Mouse (Mus musculus): Measurements from ENCODE around the gene Got1.

The Got1 gene

DNA sequence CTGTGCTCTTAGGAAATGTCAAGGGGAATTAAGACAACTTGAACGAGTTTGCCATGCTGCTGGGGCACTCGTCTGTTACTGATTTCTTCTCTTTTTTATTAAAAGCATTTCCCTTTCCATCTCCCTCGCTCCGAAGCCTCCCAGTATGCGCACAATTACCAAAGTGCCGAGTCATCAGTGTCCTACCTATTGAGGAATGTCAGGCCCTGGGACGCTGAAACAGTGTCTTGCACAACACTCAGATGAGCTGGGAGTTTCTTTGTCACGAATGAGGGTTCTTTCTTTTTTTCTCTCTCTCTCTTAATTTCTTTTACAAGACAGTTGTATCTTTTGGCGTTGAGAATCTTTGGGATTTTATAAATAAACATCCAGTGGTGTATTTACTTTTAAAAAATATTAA lies 43.9 kb downstream of the Got1 start:
- DNase-seq (ENCODE audit: low read depth, low spot score), result no peak

DNA sequence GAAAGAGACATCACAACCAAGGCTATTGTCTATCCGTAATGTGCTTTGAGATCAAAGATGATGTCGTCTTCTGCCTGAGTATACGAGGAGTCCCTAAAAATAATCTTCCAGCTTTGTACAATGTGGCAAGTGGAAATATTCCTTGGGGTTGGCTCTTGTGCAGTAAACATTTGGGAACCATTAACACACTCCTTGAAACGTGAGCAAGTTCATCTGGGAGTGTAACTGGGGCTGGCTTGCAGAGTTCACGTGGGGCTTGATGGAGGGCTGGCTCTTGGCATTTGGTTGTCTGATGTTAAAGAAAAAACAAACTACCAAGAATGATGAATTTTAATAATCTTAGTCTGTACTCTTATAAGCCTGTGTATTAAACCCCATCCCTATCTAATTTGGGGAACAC lies 45.0 kb downstream of the Got1 start:
- DNase-seq (ENCODE audit: low read depth, low spot score), result no peak

DNA sequence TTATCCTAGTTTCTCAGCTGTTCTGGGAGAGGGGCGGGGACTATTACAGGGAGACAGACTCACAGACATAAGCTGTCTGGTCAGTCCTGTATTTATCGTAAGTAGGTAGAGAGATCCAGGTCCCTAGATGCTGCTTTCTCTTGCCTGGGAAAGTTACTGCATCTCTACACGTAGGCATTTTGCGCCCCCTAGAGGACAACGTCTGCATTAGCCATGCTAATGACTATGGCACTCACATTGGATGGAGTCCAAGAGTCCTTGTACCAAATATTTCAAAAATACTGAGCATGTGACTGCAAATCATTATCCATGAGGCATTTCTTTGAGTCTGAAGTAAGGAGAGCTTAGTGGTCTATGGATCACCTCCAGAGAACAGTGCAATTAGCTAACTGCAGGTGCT lies 45.5 kb downstream of the Got1 start:
- DNase-seq (ENCODE audit: low read depth, low spot score), result no peak

DNA sequence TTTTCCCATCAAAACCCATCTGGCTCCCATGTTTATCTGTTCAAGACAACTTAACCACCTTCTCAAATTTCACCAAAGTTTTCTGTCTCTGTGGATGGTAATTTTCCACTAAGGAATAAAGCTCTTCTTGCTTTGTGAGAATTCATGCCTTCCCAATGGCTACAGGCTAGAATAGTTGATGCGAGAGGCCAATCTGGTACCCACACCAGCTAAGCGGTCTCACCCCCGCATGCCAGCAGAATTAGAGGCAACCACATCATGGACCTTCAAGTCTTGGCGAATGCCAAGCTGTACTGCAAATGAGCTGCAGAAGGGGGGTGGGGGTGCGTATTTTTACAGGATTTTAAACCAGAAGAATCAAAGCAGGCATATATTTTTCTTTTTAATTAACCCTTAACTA lies 47.0 kb downstream of the Got1 start:
- no peak for DNase-seq (ENCODE audit: low read depth, low spot score)

DNA sequence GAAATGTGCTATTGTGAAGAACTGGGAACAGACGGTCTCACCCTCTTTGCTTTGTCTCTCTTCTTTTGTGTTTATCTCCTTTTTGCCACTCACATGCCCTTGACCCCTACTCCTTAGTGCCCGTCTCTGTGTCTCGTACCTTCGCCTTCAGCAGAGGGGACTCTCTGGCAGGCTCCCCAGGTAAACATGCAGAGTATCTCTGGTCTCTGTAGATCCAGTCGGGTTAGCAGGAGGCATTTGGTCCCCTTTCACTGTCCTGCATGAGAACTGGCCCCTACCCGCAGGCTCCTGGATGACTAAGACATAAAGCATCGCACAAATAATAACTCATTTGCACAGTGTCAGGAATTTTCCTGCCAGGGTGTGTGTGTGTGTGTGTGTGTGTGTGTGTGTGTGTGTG lies 48.3 kb downstream of the Got1 start:
- no peak for DNase-seq (ENCODE audit: low read depth, low spot score)

DNA sequence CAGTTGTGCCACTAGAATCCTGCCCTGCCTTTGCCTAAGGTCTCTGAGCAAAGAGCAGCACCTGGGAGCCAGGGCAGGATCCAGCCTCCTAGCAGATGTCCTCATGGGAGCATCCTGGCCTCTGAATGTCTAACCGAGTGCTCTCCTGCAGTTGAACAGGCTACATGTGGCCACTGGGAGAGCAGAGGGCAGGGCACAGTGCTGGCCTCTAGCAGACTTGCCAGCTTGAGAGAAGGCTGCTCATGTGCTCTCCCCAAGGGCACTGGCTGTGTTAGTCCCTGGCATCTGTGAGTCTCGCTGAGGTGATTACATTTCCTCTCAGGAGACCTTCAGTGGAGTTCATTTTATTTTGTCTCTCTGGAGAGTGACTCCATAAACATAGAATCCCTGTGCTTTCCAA lies 48.8 kb downstream of the Got1 start:
- no peak for DNase-seq (ENCODE audit: low read depth, low spot score)

DNA sequence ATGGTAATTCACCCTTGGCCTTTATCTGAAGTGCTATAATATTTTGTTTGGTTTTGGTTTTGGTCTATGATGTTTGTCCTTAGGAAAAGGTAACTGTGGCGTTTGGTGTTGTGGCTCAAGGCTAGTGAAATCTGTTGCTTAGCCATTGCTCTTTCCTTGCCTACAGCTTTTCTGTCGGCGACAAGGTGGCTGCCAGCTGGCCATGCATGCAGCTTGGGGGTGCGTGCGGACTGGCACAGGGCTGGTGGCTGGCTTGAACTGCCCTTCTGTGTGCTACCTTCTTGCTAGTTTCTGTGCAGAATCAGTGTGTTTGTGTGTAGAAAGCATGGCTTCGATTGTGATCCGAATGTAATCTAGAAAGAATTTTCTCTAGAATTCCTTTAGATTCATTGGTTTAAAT lies 51.6 kb downstream of the Got1 start:
- no peak for DNase-seq (ENCODE audit: low read depth, low spot score)

DNA sequence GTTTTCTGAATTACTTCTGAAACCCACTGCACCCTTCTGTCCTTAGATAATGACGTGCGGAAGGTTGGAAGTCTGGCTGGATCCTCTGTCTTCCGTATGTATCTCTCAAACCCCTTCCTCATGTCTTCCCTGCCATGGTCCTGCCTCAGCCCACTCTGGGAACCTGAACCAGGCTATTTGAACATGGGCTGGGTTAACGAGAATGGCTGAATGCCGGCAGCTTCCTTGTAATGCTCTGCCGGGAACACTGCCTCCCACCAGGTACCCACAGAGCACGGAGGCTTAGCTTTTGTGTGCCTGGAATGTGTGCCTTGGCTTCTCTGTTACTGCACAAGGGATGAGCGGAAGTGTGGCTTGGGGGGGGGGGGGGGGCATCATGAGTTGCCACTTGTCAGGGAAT lies 52.1 kb downstream of the Got1 start:
- DNase-seq (ENCODE audit: low read depth, low spot score), result no peak

DNA sequence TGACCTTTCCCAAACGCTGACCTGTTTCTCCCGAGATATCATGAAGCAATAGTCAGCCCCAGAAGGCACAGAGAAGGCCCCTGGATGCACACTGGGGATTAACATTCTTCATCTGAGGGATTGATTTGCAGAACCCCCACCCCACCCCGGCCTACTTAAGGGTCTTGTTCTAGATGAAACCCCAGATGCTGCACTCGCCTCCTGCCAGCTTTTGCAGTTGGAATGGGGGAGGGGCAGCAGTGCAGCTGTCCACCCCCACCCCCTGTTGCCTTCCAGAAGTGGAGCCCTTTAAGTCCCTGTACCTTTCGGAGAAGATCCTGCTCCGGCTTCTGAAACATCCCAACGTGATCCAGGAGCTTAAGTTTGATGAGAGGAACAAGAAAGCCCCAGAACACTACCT lies 55.1 kb downstream of the Got1 start:
- no peak for DNase-seq (ENCODE audit: low read depth, low spot score)

DNA sequence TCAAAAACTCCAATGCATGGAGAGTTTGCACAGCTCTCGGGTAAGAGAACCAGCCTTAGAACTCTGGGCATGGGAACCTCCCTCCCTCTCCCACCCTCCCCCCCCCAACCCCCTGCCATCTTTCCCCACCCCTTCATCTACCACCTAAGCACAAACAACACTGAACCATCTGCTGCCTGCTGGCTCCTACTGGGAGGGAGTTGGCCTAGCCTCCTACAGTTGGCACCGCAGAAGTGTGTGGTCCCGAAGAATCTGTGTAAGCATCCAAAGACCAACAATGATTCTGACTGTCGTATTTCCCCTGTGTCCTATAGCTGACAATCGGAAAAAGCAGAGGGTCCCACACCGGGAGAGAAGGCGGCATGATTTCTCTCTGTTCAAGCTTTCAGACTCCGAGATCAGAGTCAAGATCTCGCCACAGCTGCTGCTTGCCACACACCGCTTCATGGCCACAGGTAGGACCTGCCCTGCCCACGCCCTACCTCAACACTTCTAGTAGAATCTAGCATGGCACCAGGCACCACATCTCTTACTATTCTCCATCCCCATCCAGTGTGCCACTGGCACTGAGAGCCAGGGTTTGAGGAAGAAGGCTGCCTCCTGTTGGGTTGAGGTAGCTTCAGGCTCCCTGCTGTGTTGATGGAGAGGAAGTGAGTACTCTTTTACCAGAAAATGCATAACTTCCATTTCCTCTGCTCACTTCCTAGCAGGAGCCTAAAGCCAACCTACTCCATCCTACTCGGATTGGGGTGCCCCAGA lies 56.3 kb downstream of the Got1 start:
- DNase-seq (ENCODE audit: low read depth, low spot score), result no peak

DNA sequence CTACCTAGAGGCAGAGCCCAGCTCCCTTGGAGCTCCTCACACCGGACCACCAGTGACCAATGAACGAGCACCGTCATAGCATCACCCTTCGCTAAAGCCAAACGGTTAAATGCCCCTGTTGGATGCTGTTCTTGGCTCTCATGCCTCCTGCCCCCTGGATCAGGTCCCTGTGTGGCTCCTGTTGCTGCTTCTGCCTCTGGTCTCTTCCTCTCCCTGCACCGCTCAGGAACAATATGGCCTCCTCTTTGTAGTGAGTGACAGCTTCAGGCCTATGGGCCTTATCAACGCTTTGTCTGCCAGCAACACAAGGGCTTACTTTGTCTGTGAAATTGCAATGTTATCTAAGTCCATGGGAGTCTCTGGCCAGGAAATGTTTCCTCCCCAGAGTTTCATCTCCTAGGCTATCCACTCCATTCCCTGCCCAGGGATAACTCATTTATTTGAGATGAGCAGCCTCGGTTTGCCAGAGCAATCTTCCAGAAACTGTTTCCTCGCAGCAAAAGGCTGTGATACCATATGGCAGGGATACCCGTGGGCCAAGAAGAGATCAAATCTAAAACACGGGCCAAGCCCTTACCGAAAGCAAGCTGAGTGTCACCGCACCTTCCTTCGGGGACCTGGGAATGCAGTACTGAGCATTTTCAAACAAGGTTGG lies 58.7 kb downstream of the Got1 start:
- no peak for DNase-seq (ENCODE audit: low read depth, low spot score)

DNA sequence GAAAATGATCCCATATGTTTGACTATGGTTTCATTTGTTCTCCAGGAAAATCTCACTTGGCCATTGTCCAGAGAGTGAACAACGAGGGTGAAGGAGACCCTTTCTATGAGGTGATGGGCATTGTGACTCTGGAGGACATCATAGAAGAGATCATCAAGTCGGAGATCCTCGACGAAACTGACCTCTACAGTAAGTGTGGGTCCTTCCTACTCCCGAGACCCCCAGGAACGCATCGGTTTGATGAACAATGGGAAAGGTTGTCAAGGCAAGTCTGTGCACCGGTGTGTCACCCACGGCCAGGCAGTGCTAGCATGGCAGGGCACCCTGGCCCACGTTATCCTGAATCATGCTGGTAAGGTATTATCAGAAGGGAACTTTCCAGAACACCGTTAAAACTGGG lies 59.3 kb downstream of the Got1 start:
- DNase-seq (ENCODE audit: low read depth, low spot score), result no peak

DNA sequence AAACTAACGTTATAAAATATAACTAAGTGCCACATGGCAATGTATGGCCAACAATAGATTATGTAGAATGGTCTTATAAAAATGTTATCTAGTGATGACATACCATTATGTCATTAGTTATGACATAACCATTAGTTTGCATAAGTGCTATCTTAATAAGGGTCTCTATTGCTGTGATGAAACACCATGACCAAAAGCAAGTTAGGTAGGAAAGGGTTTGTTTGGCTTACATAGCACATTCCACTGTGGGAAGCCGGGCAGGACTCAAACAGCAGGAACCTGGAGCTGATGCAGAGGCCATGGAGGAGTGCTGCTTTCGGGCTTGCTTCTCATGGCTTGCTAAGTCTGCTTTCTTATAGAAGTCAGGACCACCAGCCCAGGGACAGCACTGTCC lies 60.1 kb downstream of the Got1 start:
- DNase-seq (ENCODE audit: low read depth, low spot score), result no peak

DNA sequence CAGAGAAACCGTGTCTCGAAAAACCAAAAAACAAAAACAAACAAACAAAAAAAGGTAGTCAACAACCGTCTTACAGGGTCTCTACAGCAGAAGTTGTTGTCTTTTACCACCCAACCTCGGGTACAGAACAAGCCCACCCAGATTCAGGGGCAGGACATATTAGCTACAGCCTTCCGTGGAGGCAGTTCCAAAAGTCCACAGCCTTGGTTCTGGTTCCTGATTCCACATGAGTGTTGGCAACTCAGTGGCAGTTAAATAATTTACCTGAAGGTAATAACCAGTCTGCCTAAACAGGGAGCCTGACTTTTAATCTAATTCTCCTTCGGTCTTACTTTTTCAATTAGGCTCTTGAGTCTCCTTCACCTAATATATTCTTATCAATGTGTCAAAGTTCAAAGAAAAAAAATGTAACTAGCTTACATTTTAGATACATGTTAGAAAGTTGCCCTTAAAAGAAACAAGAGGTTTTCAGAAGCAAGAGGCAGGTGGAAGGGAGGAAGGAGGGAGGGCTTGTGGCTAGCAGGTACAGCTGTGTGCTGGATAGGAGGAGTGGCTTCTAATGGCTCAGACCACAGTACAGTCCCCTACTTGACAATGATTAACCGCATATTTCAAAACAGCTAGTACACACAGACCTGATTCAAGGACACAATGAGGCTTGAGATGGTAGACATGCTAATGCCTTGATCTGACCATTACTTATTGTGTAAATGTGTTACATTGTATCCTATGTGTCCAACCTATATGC lies 60.7 kb downstream of the Got1 start:
- no peak for DNase-seq (ENCODE audit: low read depth, low spot score)

DNA sequence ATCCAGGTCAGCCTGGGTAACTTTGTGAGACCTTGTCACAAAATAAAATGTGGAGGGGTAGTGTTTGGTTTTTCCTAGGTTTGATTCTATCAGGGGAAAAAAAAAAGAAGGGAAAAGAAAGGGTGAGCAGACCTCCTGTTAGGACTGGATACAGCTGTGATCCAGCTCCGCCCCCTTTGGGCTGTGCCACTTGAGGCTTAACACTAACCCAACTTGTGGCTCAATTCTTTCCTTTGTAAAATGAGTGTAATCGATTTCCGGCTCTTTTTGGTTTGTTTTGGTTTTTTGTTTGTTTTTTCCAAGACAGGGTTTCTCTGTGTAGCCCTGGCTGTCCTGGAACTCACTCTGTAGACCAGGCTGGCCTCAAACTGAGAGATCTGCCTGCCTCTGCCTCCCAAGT lies 62.3 kb downstream of the Got1 start:
- no peak for DNase-seq (ENCODE audit: low read depth, low spot score)

DNA sequence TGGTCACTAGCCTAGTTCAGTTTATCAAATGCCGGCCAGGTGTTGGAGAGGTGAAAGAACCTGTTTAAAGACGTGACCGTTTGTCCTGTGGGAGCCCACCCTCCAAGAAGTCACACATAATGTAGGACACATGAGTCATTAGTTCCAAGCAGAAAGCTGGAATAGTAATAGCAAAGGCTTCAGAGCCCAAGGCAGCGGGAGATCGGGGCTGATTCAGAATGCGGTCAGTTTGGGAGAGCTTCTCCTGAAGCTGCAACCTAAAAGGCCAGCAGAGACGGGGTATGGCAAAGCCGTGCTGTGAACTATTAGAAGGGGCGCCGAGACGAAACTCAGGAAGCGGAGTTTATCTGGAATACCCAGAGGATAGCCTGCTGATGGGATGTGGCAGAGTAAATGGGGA lies 63.9 kb downstream of the Got1 start:
- no peak for DNase-seq (ENCODE audit: low read depth, low spot score)

DNA sequence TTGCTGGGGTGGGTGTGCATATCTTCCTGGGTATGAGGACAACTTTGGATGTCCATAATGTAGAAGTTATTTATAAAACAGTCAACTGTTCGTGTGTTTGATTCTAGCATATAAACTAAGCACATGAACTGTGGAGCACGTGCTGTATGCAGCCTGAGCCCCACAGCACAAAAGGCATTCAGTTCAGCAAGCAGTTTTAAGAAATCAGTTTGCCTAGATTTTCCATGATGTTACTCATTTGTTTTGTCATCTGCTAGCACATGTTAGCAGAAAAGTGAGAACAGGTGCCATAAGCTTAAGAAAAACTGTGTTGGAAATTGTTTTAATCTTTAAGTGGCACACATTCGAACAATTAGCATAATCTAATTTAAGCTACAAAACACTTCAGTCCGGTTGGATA lies 64.5 kb downstream of the Got1 start:
- DNase-seq (ENCODE audit: low read depth, low spot score), result no peak

DNA sequence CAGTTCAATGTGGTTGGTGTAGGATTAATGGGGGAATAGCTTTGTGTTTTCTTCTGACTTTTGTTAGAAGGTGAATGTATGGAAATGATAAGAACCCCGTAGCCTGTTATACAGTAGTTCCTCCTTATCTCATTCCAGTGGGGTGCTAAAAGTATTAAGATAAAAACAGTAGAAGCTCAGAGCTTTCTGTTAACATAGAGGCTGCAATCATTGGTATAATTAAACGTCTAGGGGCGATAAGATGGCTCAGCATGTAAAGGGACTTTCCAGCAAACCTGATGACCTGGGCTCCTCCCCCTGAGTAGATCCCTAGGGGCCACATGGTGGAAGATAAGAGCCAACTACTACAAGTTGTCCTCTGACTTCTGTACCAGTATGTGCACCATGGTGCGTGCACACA lies 71.4 kb downstream of the Got1 start:
- DNase-seq (ENCODE audit: low read depth, low spot score), result no peak

DNA sequence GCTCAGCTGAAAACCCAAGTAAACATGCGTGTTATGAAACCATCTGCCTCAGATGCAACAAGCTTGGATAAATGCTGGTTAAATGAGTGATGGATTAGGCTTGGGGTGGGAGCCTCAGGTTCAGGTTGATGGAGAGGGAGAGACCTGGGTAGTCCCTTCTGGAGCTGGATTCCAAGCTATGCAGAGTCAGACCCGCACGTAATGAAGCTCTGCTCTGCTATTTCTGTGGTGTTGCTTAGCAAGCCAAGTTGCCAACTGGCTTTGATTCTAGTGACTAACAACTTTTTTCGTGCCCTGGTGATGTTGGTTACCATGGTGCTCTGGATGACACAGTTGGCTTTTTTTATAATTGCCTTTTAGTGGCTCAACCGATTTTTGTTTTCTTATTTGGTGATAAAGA lies 72.2 kb downstream of the Got1 start:
- no peak for DNase-seq (ENCODE audit: low read depth, low spot score)

DNA sequence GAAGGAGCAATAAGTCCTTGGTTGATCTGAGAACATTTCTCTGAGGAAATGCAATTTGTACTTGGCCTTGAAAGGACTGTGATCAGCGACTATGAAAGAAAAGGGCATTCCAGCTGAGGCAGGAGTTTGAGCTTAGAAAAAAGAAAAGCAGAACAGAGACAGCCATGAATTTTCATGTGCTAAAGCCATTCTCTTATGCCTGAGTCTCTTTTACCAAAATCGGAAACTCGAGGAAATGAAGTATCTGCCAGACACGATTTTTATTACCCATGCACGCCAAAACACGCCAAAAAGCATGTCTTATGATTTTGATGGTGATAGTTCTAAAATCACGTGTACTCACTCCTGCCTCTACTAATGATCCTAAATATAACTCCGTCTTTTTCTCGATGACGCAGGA lies 72.8 kb downstream of the Got1 start:
- DNase-seq (ENCODE audit: low read depth, low spot score), result no peak
